Mouse (Mus musculus) C2C12 (cell line): ENCODE measurements around the gene Dennd4a. TPM values are rescaled to one million over a fixed set of nuclear protein-coding genes. Genes with fewer than 3 reads are reported as not detected.

Experiments
- H3K27me3 ChIP-seq: one replicate; pipeline ENCODE4 v1.6.1; 2011; ENCODE audit not compliant: control insufficient read depth, insufficient read depth, insufficient read length
- H3K36me3 ChIP-seq: one replicate; pipeline ENCODE4 v1.6.1; 2011; ENCODE audit not compliant: control insufficient read depth, insufficient read depth
- H3K4me3 ChIP-seq: one replicate; pipeline ENCODE4 v1.5.1; 2011; ENCODE audit warnings: mild to moderate bottlenecking, control low read depth; ENCODE audit not compliant: poor library complexity, insufficient read depth, severe bottlenecking
- H3K79me2 ChIP-seq: one replicate; pipeline ENCODE4 v1.6.1; 2011; ENCODE audit not compliant: control insufficient read depth, insufficient read depth
- H3K79me3 ChIP-seq: one replicate; pipeline ENCODE4 v1.6.1; 2011; ENCODE audit warnings: low read depth, control low read depth
- H3ac ChIP-seq: one replicate; pipeline ENCODE3; 2011; ENCODE audit warnings: low read depth; ENCODE audit not compliant: control insufficient read depth, insufficient read length
- CEBPB ChIP-seq: IDR thresholded peaks from one replicate; pipeline ENCODE4 v1.6.1; 2011; ENCODE audit warnings: low read depth, mild to moderate bottlenecking, control low read depth, moderate library complexity
- CTCF ChIP-seq: IDR thresholded peaks from one replicate; pipeline ENCODE4 v1.5.1; 2011; ENCODE audit not compliant: control insufficient read depth, insufficient read depth, insufficient read length
- FOSL1 ChIP-seq: IDR thresholded peaks from one replicate; pipeline ENCODE4 v1.8.0; 2011; ENCODE audit warnings: mild to moderate bottlenecking, low read length; ENCODE audit not compliant: poor library complexity, insufficient read depth, severe bottlenecking
- MAX ChIP-seq: IDR thresholded peaks from one replicate; pipeline ENCODE4 v1.6.1; 2011; ENCODE audit warnings: mild to moderate bottlenecking, control low read depth
- MYOD1 ChIP-seq: IDR thresholded peaks from one replicate; pipeline ENCODE4 v1.6.1; 2011; ENCODE audit warnings: low read depth; ENCODE audit not compliant: control insufficient read depth, insufficient read length
- MYOG ChIP-seq: IDR thresholded peaks from one replicate; pipeline ENCODE4 v1.6.1; 2011; ENCODE audit not compliant: control insufficient read depth, insufficient read length; ENCODE audit errors: extremely low read depth
- USF1 ChIP-seq: IDR thresholded peaks from one replicate; pipeline ENCODE4 v1.6.1; 2011; ENCODE audit warnings: low read depth, mild to moderate bottlenecking, control low read depth, moderate library complexity
- polyA plus RNA-seq: library from polyadenylated mRNA; unstranded; fragments of >200 nt; fragmentation: generic; extraction: Trizol; gene quantifications from one replicate; pipeline ENCODE4 v1.2.1, GENCODE M21; 2012; ENCODE audit warnings: missing spikeins

Gene Dennd4a
- polyA plus RNA-seq, 1 experiment: 1.3 TPM

DNA sequence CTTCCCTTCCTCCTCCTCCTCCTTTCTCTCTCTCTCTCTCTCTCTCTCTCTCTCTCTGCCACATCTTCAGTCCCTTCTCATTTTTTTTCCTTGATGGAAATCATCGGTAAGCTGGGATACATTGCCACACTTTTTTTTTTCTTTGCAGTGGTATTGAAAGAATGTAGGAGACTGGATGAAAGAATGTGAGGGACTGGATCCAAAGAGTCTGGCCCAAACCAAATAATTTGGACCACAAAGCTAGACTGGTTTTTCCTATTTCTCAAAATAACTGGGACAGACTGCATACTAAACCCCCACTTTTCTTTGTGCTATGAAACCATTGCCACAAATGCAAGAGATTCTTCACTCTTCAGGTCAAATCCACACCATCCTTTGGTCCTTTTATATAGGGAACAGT, 19.5 kb upstream of the Dennd4a start:
- no peak for TF ChIP-seq CEBPB
- TF ChIP-seq MYOG: no peak
- TF ChIP-seq MYOD1: no peak
- TF ChIP-seq USF1: no peak
- no peak for TF ChIP-seq MAX
- TF ChIP-seq FOSL1: no peak
- no peak for TF ChIP-seq CTCF

DNA sequence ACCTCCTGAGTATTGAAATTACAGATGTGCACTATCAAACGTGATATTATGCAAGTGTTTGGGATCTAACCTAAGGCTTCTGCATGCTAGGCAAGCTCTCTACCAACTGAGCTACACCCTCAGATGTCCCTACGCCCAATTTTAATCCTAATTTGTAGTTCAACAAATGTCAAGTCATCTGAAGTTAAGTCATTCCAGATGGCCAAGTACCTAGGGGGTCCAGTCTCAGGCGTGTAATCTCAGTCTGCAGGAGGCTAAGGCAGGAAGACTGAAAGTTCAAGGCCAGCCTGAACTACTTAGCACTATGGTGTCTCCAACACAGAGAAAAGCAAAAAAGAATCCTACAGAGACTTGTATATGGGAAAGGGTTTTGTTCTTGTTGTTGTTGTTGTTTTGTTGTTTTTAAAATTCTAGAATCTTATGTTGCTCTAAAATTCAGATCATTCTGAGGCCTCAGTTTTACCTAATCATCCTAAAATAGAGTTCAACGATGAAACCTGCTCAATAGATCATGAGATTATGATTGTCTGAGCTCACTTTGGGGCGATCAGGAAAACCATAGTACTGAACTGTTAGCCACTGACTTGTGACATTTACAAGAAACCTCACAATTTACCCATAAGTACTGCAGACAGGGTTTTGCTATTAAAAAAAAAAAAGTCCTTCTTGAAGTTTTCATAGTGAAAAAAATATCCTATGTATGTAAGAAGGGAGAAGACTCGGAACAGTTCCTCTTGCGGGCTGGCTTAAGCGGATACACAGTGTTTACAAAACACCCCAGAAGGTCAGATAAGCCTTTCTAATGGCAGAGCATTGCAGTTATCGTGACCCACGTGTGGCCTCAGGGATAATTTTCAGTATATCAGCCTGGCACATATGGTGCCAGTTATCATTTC, 18.5 kb upstream of the Dennd4a start:
- Histone ChIP-seq H3K79me2 (no peaks in the 10 kb centered on the region), H3K79me3 (no peaks in the 10 kb centered on the region), H3K36me3 (no peaks in the 10 kb centered on the region), H3K27me3 (no peaks in the 10 kb centered on the region), H3ac (no peak overlapping the region), H3K4me3 (no peak overlapping the region)
- no peak for TF ChIP-seq MYOD1
- TF ChIP-seq MAX: no peak
- no peak for TF ChIP-seq USF1
- no peak for TF ChIP-seq CEBPB
- no peak for TF ChIP-seq MYOG
- TF ChIP-seq FOSL1: no peak
- TF ChIP-seq CTCF: no peak

More for the DNA sequence above, 19.5 kb upstream of the Dennd4a start:
- H3K36me3 ChIP-seq: no peaks in the 10 kb centered on the region
- no peak overlapping the region for H3ac ChIP-seq
- no peaks in the 10 kb centered on the region for H3K79me2 ChIP-seq
- no peaks in the 10 kb centered on the region for H3K79me3 ChIP-seq
- H3K4me3 ChIP-seq: no peak overlapping the region
- no peaks in the 10 kb centered on the region for H3K27me3 ChIP-seq

DNA sequence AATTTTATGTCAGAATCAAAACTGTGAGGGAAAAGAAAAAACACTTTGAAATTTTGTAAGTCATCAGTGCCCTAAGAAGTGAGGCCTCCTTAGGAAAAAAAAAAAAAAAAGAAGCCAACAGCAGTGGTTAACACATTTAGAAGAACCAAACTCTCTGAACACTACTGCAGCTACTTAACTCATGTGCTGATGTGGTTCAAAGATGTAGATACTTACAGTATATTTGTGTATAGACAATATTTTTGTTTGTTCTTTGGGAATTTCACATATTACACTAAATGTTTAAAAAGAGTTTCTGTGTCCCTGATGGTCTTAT, 17.9 kb upstream of the Dennd4a start:
- H3K79me3 ChIP-seq: no peaks in the 10 kb centered on the region
- no peak for TF ChIP-seq USF1
- no peak for TF ChIP-seq CEBPB
- TF ChIP-seq MYOG: no peak
- TF ChIP-seq MAX: no peak
- no peak for TF ChIP-seq MYOD1
- no peak for TF ChIP-seq CTCF
- TF ChIP-seq FOSL1: no peak
- no peaks in the 10 kb centered on the region for H3K27me3 ChIP-seq
- H3K79me2 ChIP-seq: no peaks in the 10 kb centered on the region
- H3K36me3 ChIP-seq: no peaks in the 10 kb centered on the region
- no peak overlapping the region for H3ac ChIP-seq
- no peak overlapping the region for H3K4me3 ChIP-seq

DNA sequence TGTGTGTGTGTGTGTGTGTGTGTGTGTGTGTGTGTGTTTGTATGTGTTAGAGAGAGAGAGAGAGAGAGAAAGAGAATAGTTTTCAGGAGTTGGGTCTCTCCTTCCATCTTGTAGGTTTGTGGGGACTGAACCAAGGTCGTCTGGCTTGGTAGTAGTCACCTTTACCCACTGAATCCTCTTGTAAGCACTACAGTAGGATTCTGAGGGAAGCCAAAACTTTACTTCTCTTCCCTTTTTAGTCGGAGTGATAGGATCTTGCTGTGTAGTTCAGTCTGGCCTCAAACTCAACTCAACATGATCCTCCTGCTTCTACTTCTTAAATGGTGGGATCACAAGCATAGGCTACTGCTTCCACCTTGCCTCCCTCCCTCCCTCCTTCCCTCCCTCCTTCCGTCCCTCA, 17.3 kb upstream of the Dennd4a start:
- H3K36me3 ChIP-seq: no peaks in the 10 kb centered on the region
- H3K4me3 ChIP-seq: no peak overlapping the region
- H3K79me2 ChIP-seq: no peaks in the 10 kb centered on the region
- TF ChIP-seq MYOG (no peak), MAX (no peak), CTCF (no peak), FOSL1 (no peak), MYOD1 (no peak), CEBPB (no peak), USF1 (no peak)
- no peak overlapping the region for H3ac ChIP-seq
- no peaks in the 10 kb centered on the region for H3K79me3 ChIP-seq
- no peaks in the 10 kb centered on the region for H3K27me3 ChIP-seq

DNA sequence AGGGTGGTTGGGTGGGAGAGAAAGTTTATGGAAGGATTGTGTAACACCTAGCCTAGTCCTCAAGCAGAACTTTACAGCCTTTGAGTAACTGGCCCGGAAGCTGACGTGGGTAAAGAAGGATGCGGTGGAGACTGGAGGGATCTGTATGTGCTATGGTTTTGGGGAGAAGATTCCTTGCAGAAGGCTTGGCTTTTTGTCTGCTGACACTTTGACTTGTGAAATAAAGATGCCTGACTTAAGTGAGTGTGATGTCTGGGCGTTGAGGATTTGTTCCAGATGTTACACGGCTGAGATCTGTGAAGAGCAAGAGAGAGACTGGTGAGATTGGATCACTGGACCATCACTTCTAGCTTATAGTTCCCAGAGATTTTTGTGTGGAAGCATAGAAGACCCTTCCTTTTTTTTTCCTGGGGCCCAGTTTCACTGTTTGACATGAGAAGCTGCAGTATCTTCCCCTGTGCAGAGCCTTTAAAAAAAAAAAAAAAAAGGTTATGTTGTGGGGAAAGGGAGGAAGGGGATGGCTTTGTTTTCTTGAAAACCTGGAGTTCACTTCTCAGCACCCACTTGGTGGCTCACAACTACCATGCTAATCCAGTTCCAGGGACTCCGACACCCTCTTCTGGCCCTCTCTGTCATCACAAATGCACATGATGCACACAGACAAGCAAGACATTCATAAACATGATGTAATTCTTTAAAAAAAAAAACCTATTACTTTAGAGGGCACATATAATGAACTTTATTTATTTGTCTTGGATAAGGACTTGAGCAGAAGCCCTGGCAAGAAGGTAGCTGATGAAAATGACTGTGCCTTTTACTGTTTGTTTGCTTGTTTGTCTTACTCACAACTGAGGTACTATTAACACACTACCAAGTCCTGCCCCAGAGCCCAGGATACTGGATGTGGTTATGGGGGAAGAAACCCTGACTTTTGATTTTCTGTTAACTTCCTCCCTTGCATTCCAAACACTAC, 16.4 kb upstream of the Dennd4a start:
- H3ac ChIP-seq: no peak overlapping the region
- no peaks in the 10 kb centered on the region for H3K36me3 ChIP-seq
- H3K4me3 ChIP-seq: no peak overlapping the region
- H3K79me3 ChIP-seq: no peaks in the 10 kb centered on the region
- no peaks in the 10 kb centered on the region for H3K27me3 ChIP-seq
- TF ChIP-seq CEBPB (no peak), MYOG (no peak), USF1 (no peak), MAX (no peak), CTCF (no peak), FOSL1 (no peak)
- H3K79me2 ChIP-seq: no peaks in the 10 kb centered on the region
